Mouse (Mus musculus) embryonic facial prominence, embryonic 14.5 days (tissue): ENCODE results near the gene Plscr1. TPM values are rescaled to one million over a fixed set of nuclear protein-coding genes. Genes with fewer than 3 reads are reported as not detected.
A peak's percentile ranks its signal among the peaks of the same experiment; 100 is the strongest.

ENCODE experiments used
- ATAC-seq: fragments of 200-750 bp; cut with Nextera tagmentation; 2 replicates; pipeline ENCODE4 v1.8.0; 2017; ENCODE audit warnings: low read depth, moderate number of reproducible peaks, moderate TSS enrichment
- DNase-seq: peaks from one replicate; pipeline ENCODE4 v3.0.0-alpha.2; 2015; ENCODE audit warnings: low spot score
- H3K27ac ChIP-seq: fragments of 300-500 bp; sonication (generic); replicated peaks from 2 replicates; pipeline ENCODE4 v1.5.1; 2014; ENCODE audit warnings: low read depth, mild to moderate bottlenecking, low read length, moderate library complexity
- H3K27me3 ChIP-seq: fragments of 300-500 bp; sonication (generic); replicated peaks from 2 replicates; pipeline ENCODE4 v1.6.1; 2014; ENCODE audit warnings: low read length; ENCODE audit not compliant: control insufficient read depth, insufficient read depth
- H3K36me3 ChIP-seq: fragments of 300-500 bp; sonication (generic); 2 replicates; pipeline ENCODE4 v1.6.1; 2014; ENCODE audit warnings: low read length, mixed read lengths; ENCODE audit not compliant: control insufficient read depth, insufficient read depth
- H3K4me1 ChIP-seq: fragments of 300-500 bp; sonication (generic); 2 replicates; pipeline ENCODE4 v1.6.1; 2014; ENCODE audit warnings: antibody characterized with exemption, low read length; ENCODE audit not compliant: control insufficient read depth, insufficient read depth
- H3K4me2 ChIP-seq: fragments of 300-500 bp; sonication (generic); 2 replicates; pipeline ENCODE4 v1.6.1; 2014; ENCODE audit warnings: low read depth, mild to moderate bottlenecking, low read length, moderate library complexity, mixed read lengths
- H3K4me3 ChIP-seq: fragments of 300-500 bp; sonication (generic); 2 replicates; pipeline ENCODE4 v1.5.1; 2014; ENCODE audit warnings: low read depth, mild to moderate bottlenecking, low read length
- H3K9ac ChIP-seq: fragments of 300-500 bp; sonication (generic); 2 replicates; pipeline ENCODE4 v1.6.1; 2014; ENCODE audit warnings: low read depth, mild to moderate bottlenecking, low read length, moderate library complexity, mixed read lengths
- H3K9me3 ChIP-seq: fragments of 300-500 bp; sonication (generic); 2 replicates; pipeline ENCODE4 v1.6.1; 2016; ENCODE audit warnings: low read length; ENCODE audit not compliant: control insufficient read depth
- WGBS: fragments of 180-500 bp; shearing (Covaris S2); extraction: QIAGEN DNeasy Blood & Tissue Kit; methylation state at CpG from one replicate; pipeline ENCODE4 v1.1.7; 2014; 5-methylcytosine and 5-hydroxymethylcytosine counted together
- polyA plus RNA-seq: library from polyadenylated mRNA; unstranded; fragments of >200 nt; fragmentation: Nextera tagmentation; extraction: Ambion mirVana; gene quantifications from 2 replicates; pipeline ENCODE4 v1.2.1, GENCODE M21; 2014

The Plscr1 gene
- polyA plus RNA-seq, 1 experiment from 2014 or later, result 19.0 TPM

DNA sequence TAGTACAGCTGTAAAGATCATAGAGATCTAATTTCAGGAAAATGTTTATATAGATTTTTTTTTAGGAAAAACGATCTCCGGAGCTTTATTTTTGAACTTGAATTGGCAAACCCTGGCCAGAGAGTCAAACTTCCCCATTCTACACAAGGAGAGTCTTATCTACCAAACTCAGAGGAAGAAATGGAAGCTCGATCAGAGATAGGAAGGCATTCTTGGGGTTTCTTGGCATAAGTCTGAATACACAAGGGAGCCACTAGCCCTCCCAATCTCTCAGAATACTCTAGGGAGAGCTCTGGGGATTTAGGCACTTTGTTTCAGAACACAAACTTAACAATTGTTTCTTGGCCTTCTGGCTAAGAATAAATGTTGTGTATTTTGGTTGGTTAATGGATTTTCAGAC, 29.4 kb upstream of the Plscr1 start:
- Histone ChIP-seq H3K4me1 (no peaks in the 10 kb centered on the region), H3K9me3 (no peaks in the 10 kb centered on the region), H3K9ac (no peak overlapping the region), H3K4me2 (no peak overlapping the region), H3K27ac (no peak overlapping the region), H3K36me3 (no peaks in the 10 kb centered on the region), H3K4me3 (no peak overlapping the region), H3K27me3 (no peaks in the 10 kb centered on the region)
- 50% methylated on average over 3 of the region's 3 CpGs for WGBS
- no peak for ATAC-seq
- DNase-seq, result peak; percentile 5

DNA sequence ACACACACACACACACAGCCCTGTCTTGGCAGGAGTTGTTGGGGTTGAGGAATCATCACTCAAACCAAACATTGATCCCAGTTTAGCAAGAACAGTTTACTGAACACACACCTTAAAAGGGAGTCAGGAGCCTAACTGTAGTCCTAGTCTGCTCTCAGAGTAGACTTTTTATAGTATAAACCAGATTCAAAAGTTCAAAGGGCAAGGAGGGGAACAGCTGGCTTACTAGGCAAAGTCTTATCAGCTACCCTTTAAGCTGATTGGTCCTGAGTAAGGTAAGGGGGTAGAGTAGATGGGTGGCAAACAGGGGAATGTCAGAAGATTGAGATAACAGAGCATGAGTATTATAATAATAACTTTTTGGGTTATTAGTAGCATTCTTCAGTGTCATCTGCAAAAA, 28.1 kb upstream of the Plscr1 start:
- Histone ChIP-seq H3K9ac (no peak overlapping the region), H3K4me3 (no peak overlapping the region), H3K4me1 (no peaks in the 10 kb centered on the region), H3K4me2 (no peak overlapping the region), H3K9me3 (no peaks in the 10 kb centered on the region), H3K27me3 (no peaks in the 10 kb centered on the region), H3K36me3 (no peaks in the 10 kb centered on the region), H3K27ac (no peak overlapping the region)
- no peak for ATAC-seq
- no peak for DNase-seq

DNA sequence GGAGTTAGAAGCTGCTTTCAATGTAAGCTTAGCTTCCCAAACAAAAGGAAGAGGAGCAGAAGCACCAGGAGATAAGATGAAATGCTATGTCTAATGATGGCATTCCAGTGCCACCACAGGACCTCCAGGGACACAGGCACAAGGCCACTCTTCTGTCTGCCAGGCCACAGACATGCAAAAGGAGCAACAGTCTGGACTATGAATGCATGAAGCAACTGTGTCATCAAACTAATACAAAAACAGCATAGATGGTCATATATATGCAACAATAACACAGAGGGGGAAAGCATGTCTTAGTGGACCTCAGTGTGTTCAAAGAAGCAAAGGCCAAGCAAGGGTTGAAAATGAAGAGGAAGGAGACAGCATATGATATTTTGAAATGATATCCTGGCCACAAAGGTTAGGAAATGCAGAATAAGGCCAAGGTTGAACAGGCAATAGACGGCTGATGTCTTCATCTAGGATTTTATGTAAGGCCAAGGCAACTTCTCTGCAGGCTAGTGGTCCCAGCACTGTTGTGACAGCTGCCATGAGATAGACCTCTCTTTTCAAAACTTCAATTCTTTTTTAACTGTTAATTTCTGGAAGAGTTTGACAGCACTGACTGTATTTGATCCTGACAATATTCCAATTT, 24.8 kb upstream of the Plscr1 start:
- no peak overlapping the region for H3K4me2 ChIP-seq
- no peak for DNase-seq
- ATAC-seq, result no peak
- no peak overlapping the region for H3K9ac ChIP-seq
- no peaks in the 10 kb centered on the region for H3K4me1 ChIP-seq
- no peaks in the 10 kb centered on the region for H3K9me3 ChIP-seq
- H3K36me3 ChIP-seq, result no peaks in the 10 kb centered on the region
- WGBS, result 87% methylated on average over 1 of the region's 1 CpGs
- no peak overlapping the region for H3K27ac ChIP-seq
- no peak overlapping the region for H3K4me3 ChIP-seq
- H3K27me3 ChIP-seq, result no peaks in the 10 kb centered on the region

DNA sequence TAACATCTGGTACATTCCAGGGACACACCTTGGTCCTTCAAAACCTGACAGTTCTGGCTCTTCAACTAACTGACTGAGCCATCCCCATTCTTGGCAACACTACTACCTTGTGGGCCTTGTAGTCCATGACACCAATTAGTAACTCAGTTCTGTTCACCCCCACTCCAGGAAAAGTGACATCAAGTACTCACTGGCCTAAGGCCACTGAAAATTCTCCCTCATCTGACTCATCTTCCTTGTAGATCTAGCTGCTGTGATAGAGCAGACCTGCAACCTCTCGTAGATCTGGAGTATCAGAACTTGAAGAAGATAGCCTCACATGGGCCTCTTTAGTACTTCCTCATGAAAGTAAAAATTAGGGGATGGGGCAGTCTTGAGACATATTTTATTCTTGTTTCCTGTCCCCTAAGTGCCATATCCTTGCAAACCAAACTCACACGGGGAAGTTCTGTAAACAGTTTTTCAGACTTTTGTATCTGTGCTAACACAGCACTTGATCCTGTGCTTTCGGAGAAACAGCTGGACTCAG, 23.4 kb upstream of the Plscr1 start:
- no peaks in the 10 kb centered on the region for H3K27me3 ChIP-seq
- H3K4me2 ChIP-seq, result no peak overlapping the region
- no peaks in the 10 kb centered on the region for H3K36me3 ChIP-seq
- no peaks in the 10 kb centered on the region for H3K4me1 ChIP-seq
- no peak overlapping the region for H3K27ac ChIP-seq
- ATAC-seq (no peak), DNase-seq (no peak)
- WGBS, result 77% methylated on average over 3 of the region's 3 CpGs
- H3K9me3 ChIP-seq, result no peaks in the 10 kb centered on the region
- H3K4me3 ChIP-seq, result no peak overlapping the region
- H3K9ac ChIP-seq, result no peak overlapping the region

DNA sequence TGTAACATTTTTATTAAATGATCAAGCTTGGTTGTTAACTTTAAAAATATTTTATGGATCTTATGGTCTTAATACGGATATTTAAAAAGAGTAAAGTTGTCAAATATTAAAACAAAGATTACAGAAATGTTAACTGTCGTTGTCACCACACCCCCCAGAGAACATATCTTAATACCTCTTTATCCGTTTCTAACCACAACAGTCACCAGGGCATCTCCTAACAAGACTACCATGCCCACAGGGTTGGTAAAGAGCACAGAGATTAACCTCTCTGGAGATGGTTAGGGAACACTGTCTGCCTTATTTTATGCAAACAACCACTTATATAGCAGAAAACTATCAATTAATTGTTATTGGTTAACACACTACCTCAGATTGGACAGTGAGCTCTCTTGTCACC, 22.8 kb upstream of the Plscr1 start:
- no peaks in the 10 kb centered on the region for H3K36me3 ChIP-seq
- H3K9ac ChIP-seq, result no peak overlapping the region
- ATAC-seq, result no peak
- no peak overlapping the region for H3K27ac ChIP-seq
- no peak for DNase-seq
- H3K9me3 ChIP-seq, result no peaks in the 10 kb centered on the region
- H3K4me1 ChIP-seq, result no peaks in the 10 kb centered on the region
- no peak overlapping the region for H3K4me3 ChIP-seq
- no peaks in the 10 kb centered on the region for H3K27me3 ChIP-seq
- 78% methylated on average over 3 of the region's 3 CpGs for WGBS
- H3K4me2 ChIP-seq, result no peak overlapping the region

DNA sequence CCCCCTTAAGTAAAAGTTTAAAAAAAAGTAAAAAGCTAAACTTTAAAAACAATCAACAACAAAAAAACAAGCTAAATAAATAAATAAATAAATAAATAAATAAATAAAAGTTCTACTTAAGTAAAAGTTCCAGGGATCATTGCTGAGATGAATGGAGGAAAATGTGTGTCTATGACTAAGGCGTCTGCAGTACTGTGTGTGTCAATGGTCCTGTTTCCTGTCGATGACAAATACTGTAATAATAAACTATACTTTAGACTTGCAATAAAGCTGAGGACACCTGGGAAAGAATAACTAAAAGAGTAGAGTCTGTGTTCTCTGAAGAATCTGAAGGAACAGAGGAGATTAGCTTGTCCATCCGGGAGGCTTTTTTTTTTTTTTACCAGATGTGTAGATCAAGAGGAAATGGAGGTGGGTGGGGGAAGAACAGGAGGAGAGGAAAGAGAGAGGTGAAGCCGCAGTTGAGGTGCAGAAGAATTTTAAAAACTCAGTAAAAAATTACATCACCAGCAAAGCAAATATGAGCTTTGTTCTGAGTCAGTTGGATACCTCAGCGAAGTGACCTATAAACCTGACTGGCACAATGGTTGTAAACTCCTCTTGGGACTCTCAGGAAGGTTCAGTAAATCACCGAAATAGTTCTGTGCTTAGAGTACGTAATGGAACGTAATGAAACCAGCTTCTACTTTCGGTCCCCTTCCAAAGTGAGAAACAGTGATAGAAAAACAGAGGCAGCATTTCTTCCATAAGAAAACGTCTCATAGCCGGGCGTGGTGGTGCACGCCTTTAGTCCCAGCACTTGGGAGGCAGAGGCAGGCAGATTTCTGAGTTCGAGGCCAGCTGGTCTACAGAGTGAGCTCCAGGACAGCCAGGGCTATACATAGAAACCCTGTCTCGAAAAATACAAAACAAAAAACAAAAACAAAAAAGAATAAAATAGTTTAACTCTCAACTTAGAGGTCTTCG, 20.4 kb upstream of the Plscr1 start:
- 84% methylated on average over 16 of the region's 16 CpGs for WGBS

DNA sequence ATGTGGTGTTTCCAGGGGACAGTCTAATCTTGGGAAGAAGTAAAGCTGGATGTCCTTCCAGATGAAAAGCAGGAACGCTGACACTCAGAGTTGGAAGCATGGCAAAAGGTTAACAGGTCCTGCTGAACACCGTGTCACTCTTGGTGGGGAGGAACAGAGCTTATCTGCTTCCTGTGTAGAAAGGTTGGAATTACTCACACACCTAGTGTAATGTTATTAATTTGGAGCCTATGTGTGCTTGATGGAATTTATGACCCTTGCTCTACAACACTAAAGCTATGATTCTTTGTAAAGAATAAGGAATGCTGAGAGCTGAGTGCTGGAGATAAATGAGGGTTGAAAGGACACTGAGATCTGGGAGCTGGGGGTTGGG, 19.7 kb upstream of the Plscr1 start:
- Histone ChIP-seq H3K4me3 (no peak overlapping the region), H3K27ac (no peak overlapping the region), H3K4me1 (no peaks in the 10 kb centered on the region), H3K4me2 (no peak overlapping the region), H3K9ac (no peak overlapping the region), H3K27me3 (no peaks in the 10 kb centered on the region), H3K9me3 (no peaks in the 10 kb centered on the region), H3K36me3 (no peaks in the 10 kb centered on the region)
- WGBS, result 75% methylated on average over 2 of the region's 2 CpGs
- no peak for ATAC-seq
- DNase-seq, result no peak

More for the DNA sequence above, 20.4 kb upstream of the Plscr1 start:
- no peak overlapping the region for H3K4me2 ChIP-seq
- H3K9ac ChIP-seq, result no peak overlapping the region
- H3K27me3 ChIP-seq, result no peaks in the 10 kb centered on the region
- ATAC-seq (no peak), DNase-seq (no peak)
- H3K36me3 ChIP-seq, result no peaks in the 10 kb centered on the region
- H3K4me3 ChIP-seq, result no peak overlapping the region
- H3K4me1 ChIP-seq, result no peaks in the 10 kb centered on the region
- no peaks in the 10 kb centered on the region for H3K9me3 ChIP-seq
- H3K27ac ChIP-seq, result no peak overlapping the region

DNA sequence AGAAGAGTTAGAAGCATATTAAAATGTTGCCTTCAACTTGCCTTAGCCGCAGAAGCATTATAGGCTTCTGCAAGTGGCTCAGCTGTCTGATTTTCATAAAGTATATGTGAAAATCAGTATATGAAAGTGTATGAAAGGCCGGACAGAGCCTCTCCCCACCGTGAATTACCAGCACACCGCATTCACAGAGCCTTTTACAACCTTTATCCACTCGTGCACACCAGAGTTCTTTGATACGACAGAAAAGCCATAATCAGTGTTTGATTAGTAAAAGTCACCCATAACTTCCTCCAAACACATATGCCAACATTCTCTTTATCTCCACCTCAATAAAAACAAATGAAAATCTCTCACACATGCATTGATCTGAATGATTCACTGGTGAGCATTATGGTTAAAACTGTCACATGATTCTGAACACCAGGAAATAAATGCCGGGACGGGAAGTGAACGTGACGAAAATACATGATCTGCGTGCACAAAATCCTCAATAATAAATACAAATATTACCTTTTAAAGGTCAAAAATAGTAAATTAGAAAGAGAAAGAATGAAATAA, 14.6 kb upstream of the Plscr1 start:
- ATAC-seq (no peak), DNase-seq (no peak)
- no peak overlapping the region for H3K9ac ChIP-seq
- H3K36me3 ChIP-seq, result no peaks in the 10 kb centered on the region
- H3K27me3 ChIP-seq, result no peaks in the 10 kb centered on the region
- no peak overlapping the region for H3K4me2 ChIP-seq
- no peak overlapping the region for H3K27ac ChIP-seq
- H3K4me1 ChIP-seq, result no peaks in the 10 kb centered on the region
- 83% methylated on average over 11 of the region's 11 CpGs for WGBS
- no peak overlapping the region for H3K4me3 ChIP-seq
- no peaks in the 10 kb centered on the region for H3K9me3 ChIP-seq
